Mouse (Mus musculus): ENCODE measurements around the gene Dapp1. TPM values are rescaled to one million over a fixed set of nuclear protein-coding genes. Genes with fewer than 3 reads are reported as not detected.

Dapp1 gene
- total RNA-seq (2021) (1 to 10 TPM; 5.0 to 6.9 TPM), polyA plus RNA-seq (2012; rRNA removed) (4.0 and 5.2 TPM in 2 replicates)
- long read RNA-seq, partial matches to known transcripts, result 5 of 9 reads
- long read RNA-seq, other reads (novel, unspliced or antisense), result 2 of 9 reads

DNA sequence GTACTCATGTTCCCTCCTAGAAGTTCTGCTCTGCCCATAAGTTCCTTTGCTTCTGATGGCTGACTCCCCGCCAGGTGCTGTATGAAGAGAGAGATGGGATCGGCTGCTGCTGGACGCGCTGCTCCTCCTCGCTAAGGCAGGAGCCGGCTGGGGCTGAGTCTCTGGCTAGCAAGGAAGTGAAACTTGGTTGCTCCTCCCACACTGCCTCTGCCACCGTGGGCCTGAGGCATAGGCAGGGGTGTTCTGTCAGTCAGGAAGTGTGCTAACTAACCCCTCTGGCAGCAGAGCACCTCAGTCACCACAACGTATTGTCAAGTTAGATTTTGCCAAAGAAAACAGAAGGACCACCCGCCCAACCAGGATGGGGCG, at the start of gene Dapp1:
Gene Dapp1, minus strand, starts transcription at position 164 of the 369 bp plus-strand sequence.
- intact Hi-C loops (cut with DNase I), result no loop called here
- Histone ChIP-seq H3K9ac (ENCODE audit: low read depth, low read length) (peak within 1 kb of the TSS; percentile 53), H3K27ac (peak within 1 kb of the TSS; percentile 53), H3K4me1 (ENCODE audit: control insufficient read depth, insufficient read depth, low read length) (no peaks in the 10 kb centered on the region), H3K4me3 (peak within 1 kb of the TSS; percentile 50), H3K27me3 (ENCODE audit: control insufficient read depth, insufficient read depth, low read length) (no peaks in the 10 kb centered on the region), H3K36me3 (ENCODE audit: control insufficient read depth, insufficient read depth, low read length) (no peaks in the 10 kb centered on the region), H3K79me2 (replicated peaks; ENCODE audit: control insufficient read depth, insufficient read depth, low read length) (no peaks in the 10 kb centered on the region)
- TF ChIP-seq CTCF (IDR thresholded peaks at IDR 0.05) (no peak), POLR2A (IDR thresholded peaks at IDR 0.05; ENCODE audit: insufficient read depth, low read depth, low read length) (peak; percentile 74)
- DNase-seq, result peak; percentile 75 to 83
- 10% methylated on average over 10 of the region's 10 CpGs for WGBS

GRCm38 (mm10) chr3:138030563-138030962, 49.2 kb upstream of the Dapp1 start:
- no peak overlapping the region for H3K27ac ChIP-seq
- 65% methylated on average over 6 of the region's 6 CpGs for WGBS

GRCm38 (mm10) chr3:138029351-138029750, 48.0 kb upstream of the Dapp1 start:
- Histone ChIP-seq H3K9ac (ENCODE audit: low read depth, low read length) (no peak overlapping the region), H3K36me3 (ENCODE audit: control insufficient read depth, insufficient read depth, low read length) (peaks cover 2% of the 10 kb centered on the region), H3K79me2 (replicated peaks; ENCODE audit: control insufficient read depth, insufficient read depth, low read length) (no peaks in the 10 kb centered on the region), H3K4me1 (ENCODE audit: control insufficient read depth, insufficient read depth, low read length) (peaks cover 3% of the 10 kb centered on the region; the same call in 1 of the 2 replicates), H3K27me3 (ENCODE audit: control insufficient read depth, insufficient read depth, low read length) (no peaks in the 10 kb centered on the region), H3K27ac (peak overlapping the region; percentile 84), H3K4me3 (no peak overlapping the region)
- peak; percentile 66 to 80 for DNase-seq
- 56% methylated on average over 5 of the region's 5 CpGs for WGBS
- intact Hi-C loops (cut with DNase I), result loop anchor here (2.0 kb wide), 1 partner anchor 35 kb away; the partner anchor contains the start of gene 1110002E22Rik
- TF ChIP-seq POLR2A (IDR thresholded peaks at IDR 0.05; ENCODE audit: insufficient read depth, low read depth, low read length) (0 out of 2 replicates have a peak, but pooled peaks have one; percentile 14), EP300 (IDR thresholded peaks at IDR 0.05; ENCODE audit: insufficient read depth, low read depth, low read length) (peak; percentile 84), CTCF (IDR thresholded peaks at IDR 0.05) (no peak)

More at GRCm38 (mm10) chr3:138030563-138030962, 49.2 kb upstream of the Dapp1 start:
- Histone ChIP-seq H3K79me2 (replicated peaks; ENCODE audit: control insufficient read depth, insufficient read depth, low read length) (no peaks in the 10 kb centered on the region), H3K4me3 (no peak overlapping the region), H3K4me1 (ENCODE audit: control insufficient read depth, insufficient read depth, low read length) (peaks cover 3% of the 10 kb centered on the region; the same call in 1 of the 2 replicates), H3K9ac (ENCODE audit: low read depth, low read length) (no peak overlapping the region), H3K27me3 (ENCODE audit: control insufficient read depth, insufficient read depth, low read length) (no peaks in the 10 kb centered on the region), H3K36me3 (ENCODE audit: control insufficient read depth, insufficient read depth, low read length) (peaks cover 2% of the 10 kb centered on the region)
- intact Hi-C loops (cut with DNase I), result no loop called here
- TF ChIP-seq EP300 (IDR thresholded peaks at IDR 0.05; ENCODE audit: insufficient read depth, low read depth, low read length), result no peak
- TF ChIP-seq POLR2A (IDR thresholded peaks at IDR 0.05; ENCODE audit: insufficient read depth, low read depth, low read length), result no peak
- no peak for TF ChIP-seq CTCF (IDR thresholded peaks at IDR 0.05)
- DNase-seq, result no peak

DNA sequence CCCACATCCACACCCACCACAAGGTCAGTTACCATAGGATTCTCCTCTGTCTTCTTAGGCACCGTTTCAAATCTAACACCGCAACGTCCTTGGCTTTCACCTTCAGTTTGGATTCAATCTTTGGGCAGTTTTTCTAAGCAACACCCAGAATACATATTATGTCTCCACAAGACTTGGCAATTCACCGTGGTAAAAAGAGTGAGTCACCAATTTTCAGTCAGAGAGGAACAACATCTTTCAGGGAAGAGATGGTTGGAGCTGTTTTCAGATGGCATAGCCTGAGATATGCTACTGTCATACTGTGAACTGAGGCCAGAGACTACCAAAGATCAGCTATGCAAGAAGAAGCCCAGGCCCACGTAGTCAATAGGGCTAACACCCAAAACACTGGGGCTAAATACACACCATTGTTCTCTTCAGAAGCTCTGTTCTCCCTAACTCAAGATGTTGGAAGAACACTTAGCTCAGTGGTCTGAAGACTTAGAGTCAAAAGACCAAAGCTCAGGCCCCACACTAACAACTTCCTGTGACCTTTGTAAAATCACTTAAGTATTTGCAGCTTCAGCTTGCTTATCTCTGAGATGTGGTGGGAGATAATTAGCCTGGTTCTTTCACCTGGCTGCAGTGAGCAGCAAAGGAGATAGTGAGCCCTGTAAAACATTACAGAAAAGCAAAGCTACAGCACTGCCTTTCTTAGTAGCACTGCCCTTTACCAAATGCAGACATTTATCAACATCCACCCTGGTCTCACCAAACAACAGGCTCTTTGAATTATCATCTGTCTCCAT, 46.4 kb upstream of the Dapp1 start:
- intact Hi-C loops (cut with DNase I), result loop anchor here (2.0 kb wide), 1 partner anchor 37 kb away; the partner anchor contains the start of gene 1110002E22Rik
- no peak for DNase-seq
- Histone ChIP-seq H3K4me1 (ENCODE audit: control insufficient read depth, insufficient read depth, low read length) (peaks cover 3% of the 10 kb centered on the region; the same call in 1 of the 2 replicates), H3K4me3 (no peak overlapping the region), H3K27ac (peak overlapping the region; percentile 87), H3K9ac (ENCODE audit: low read depth, low read length) (no peak overlapping the region), H3K36me3 (ENCODE audit: control insufficient read depth, insufficient read depth, low read length) (peaks cover 2% of the 10 kb centered on the region), H3K27me3 (ENCODE audit: control insufficient read depth, insufficient read depth, low read length) (no peaks in the 10 kb centered on the region), H3K79me2 (replicated peaks; ENCODE audit: control insufficient read depth, insufficient read depth, low read length) (no peaks in the 10 kb centered on the region)
- WGBS, result 60% methylated on average over 5 of the region's 5 CpGs
- TF ChIP-seq CTCF (IDR thresholded peaks at IDR 0.05), result no peak
- no peak for TF ChIP-seq EP300 (IDR thresholded peaks at IDR 0.05; ENCODE audit: insufficient read depth, low read depth, low read length)
- no peak for TF ChIP-seq POLR2A (IDR thresholded peaks at IDR 0.05; ENCODE audit: insufficient read depth, low read depth, low read length)

- peak overlapping the region; percentile 1; the same call in 1 of the 2 replicates for H3K4me3 ChIP-seq
- WGBS, result 24% methylated on average over 10 of the region's 10 CpGs
These were observed 44.9 kb upstream of the Dapp1 start for GRCm38 (mm10) chr3:138026286-138026685.

More at GRCm38 (mm10) chr3:138026286-138026685, 44.9 kb upstream of the Dapp1 start:
- no peaks in the 10 kb centered on the region for H3K79me2 ChIP-seq (replicated peaks; ENCODE audit: control insufficient read depth, insufficient read depth, low read length)
- TF ChIP-seq POLR2A (IDR thresholded peaks at IDR 0.05; ENCODE audit: insufficient read depth, low read depth, low read length) (peak; percentile 65), CTCF (IDR thresholded peaks at IDR 0.05) (no peak), EP300 (IDR thresholded peaks at IDR 0.05; ENCODE audit: insufficient read depth, low read depth, low read length) (peak; percentile 89)
- H3K9ac ChIP-seq (ENCODE audit: low read depth, low read length), result no peak overlapping the region; the same call in 1 of the 2 replicates
- H3K36me3 ChIP-seq (ENCODE audit: control insufficient read depth, insufficient read depth, low read length), result peaks cover 2% of the 10 kb centered on the region
- peak overlapping the region; percentile 87 for H3K27ac ChIP-seq
- no peaks in the 10 kb centered on the region for H3K27me3 ChIP-seq (ENCODE audit: control insufficient read depth, insufficient read depth, low read length)
- intact Hi-C loops (cut with DNase I), result no loop called here
- peak; percentile 51 to 81 for DNase-seq
- peaks cover 3% of the 10 kb centered on the region; the same call in 1 of the 2 replicates for H3K4me1 ChIP-seq (ENCODE audit: control insufficient read depth, insufficient read depth, low read length)
